Mouse (Mus musculus) layer of hippocampus, postnatal 14 days (tissue): Measurements from ENCODE around the gene Klhl7. TPM values are rescaled to one million over a fixed set of nuclear protein-coding genes. Genes with fewer than 3 reads are reported as not detected.

Experiments
- DNase-seq, 2 experiments: peaks; one replicate each; pipeline ENCODE4 v3.0.0; 2021 to 2022; ENCODE audit warnings: low spot score in 2 of 2, mixed read lengths in 1 of 2
- long read RNA-seq, 2 experiments: library from polyadenylated mRNA; stranded (forward); transcript quantifications; one replicate each; pipeline ENCODE4 v2.0.0; 2021
- total RNA-seq, 2 experiments: library from RNA; stranded (reverse); gene quantifications; 2 replicates each; pipeline ENCODE4 v1.2.3; 2021

The Klhl7 gene
- 100 to 1,000 TPM; 101 to 113 TPM for total RNA-seq
- long read RNA-seq, experiment 1, transcript Klhl7-201 (11 exons, 2,966 nt) = major isoform, 62 of 84 reads
- long read RNA-seq, experiment 1, partial matches to known transcripts = 5 of 84 reads
- long read RNA-seq, experiment 1, other reads (novel, unspliced or antisense) = 17 of 84 reads
- long read RNA-seq, experiment 2, transcript Klhl7-201 (11 exons, 2,966 nt) = major isoform, 73 of 93 reads
- long read RNA-seq, experiment 2, partial matches to known transcripts = 2 of 93 reads
- long read RNA-seq, experiment 2, other reads (novel, unspliced or antisense) = 18 of 93 reads

DNA sequence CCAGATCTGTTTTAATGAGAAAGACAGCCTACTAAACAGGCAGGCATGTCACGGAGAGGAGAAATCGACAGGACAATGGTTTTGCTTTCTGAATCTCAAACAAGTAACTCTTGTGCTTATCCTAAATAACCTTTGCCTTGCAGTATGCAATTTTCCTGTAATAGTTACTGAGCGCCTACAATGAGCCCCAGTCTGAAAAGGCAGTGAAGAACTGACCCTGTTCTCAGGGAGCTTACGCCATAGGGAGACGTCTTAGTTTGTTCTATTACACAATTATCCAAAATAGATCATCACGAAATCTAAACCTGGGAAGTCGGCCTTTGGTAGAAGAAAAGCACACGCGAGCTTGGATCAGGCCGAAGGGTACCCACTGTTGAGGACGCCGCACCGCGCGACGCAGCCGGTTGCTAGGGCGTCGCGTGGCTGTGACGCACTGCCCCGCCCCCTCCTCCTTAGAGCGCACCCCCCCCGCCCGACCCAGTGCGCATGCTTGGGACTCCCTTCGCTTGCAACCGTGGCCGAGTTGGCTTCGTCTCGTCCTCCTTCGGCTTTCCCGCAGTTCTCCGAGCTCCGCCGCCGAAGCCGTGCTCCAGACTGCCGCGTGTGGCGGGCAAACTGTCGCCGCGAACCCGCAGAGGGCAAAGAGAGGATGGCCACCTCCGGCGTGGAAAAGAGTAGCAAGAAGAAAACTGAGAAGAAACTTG, at the start of gene Klhl7:
Klhl7 (plus strand) TSS at position 500 of the 704 bp plus-strand sequence.
- peak; percentile 84 to 85 for DNase-seq

DNA sequence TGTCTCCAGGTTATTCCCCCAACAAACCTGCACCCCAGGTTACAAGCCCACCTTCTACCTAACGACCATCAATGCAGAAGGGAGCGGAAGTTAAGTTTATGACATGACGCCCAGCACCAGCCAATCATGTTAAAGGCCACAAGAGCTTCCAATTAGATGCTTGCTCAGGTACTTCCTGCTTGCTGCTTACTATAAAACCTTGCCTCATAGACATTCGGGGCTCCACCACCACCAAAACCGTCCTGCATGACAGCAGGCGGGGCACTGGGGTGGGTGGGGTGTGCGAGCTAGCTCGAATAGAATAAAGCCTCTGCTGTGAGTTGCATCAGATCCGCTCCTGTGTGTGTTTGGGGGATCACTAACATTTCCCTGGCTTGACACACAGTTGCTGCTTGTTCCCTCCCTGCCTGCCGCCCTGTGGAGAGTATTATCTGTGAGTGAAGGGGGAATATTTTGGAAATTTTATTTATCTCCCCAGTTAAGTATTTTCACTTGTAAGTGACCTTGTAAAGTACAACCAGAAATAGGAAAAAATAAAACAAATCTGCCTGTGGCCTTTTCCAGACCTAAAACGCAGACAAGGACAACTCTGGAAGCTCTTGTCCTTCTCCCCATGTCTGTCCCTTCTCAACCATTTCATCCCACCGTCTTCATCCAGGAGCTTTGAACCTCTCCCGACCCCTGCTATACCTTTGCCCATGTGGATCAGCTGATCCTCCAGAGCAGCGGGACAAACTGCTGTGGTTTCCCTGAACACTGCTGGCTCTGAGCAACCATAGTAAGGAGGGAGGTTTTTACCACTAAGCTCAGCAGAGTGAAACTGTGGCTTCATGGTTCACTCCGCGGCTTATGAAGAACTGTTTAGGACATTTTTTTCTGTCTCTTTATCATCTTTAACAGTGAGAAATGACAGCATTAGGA, 48.4 kb upstream of the Klhl7 start:
- DNase-seq = no peak

DNA sequence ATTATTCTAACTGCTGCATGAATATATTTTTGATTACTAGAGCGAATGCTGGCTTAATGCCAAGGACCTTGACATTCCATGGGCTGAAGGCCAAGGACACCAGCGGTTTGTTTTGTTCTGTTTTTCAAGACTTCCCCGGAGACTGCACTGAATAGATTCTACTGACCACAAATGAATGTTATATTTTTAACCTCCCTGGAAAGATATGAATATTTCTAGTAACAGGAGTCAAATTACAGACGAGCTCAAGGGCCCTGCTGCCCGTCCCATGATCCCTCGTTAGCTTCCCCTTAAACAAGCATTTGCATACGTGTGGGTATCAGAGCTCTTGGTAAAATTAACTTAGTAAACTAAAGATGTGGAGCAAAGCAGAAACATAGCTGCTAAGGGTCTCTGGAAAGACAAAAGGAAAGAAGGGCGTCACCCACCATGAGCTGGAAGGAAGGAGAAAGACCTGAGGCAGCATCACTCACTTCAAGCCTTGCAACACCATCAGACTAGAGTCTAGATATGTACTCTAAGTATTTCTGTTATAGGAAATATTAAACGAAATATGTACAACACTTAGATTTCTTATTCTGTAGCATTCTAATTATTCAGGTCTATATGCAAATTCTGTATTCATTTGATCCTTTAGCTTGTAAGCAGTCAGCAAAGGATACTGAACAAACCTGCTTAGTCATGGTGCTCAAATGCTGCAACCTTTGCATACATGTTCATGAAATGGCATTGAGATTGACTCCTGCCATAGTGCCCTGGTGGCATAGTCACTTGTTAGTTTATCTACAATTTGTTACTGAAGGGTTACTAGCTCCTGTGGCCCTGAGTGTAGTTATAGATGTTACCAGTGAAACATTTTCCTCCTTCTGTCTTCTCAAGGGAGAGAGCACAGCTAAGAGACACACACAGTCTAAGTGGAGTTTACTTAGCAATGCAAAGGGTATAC, 46.9 kb upstream of the Klhl7 start:
- DNase-seq = no peak

DNA sequence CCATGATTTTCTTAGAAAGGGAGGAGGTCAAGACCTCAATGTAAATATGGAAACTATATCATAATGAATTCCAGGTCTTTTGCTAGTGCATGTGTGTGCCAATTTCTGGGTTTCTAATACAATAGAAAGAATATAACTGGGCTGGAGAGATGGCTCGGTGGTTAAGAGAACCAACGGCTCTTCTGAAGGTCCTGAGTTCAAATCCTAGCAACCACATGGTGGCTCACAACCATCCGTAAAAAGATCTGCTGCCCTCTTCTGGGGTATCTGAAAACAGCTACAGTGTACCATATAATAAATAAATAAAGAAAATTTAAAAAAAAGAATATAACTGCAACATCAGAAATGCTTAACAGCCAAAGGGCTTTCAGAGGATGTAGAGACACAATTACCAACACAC, 46.0 kb upstream of the Klhl7 start:
- no peak for DNase-seq

DNA sequence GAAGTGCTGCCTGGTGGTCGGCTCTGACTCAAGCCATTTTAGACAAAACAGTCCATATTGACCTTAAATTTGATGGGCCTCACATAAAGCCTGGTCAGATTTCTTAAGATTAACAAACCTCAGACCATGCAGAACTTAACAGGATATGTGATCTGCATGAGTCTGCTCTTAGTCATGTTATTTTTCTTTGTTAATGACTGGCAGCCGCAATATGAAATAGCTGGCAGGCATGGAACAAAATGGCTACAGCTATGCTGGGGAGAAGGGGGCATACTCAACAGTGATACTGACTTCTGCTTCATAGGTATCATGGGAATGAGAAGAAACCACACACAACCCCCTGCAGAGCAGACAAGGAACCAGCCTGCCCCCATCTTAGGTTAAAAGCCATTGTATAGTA, 43.5 kb upstream of the Klhl7 start:
- DNase-seq = no peak

DNA sequence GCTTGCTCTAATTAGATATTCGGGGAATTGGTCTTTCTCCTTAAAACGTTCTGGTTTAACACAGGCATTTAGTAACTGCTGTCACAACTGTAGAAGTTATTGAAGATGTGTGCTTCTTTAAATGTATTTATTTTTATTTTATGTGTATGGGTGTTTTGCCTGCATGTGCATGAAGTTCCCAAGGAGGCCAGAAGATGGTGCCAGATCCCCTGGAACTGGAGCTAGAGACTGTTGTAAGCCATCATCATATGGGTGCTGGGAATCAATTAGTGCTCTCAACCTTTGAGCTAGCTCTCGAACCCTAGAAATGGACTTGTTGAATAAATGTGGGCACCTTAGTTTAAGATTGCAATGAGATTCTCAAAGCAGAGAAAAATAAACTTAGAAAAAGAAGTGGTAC, 42.8 kb upstream of the Klhl7 start:
- no peak for DNase-seq

DNA sequence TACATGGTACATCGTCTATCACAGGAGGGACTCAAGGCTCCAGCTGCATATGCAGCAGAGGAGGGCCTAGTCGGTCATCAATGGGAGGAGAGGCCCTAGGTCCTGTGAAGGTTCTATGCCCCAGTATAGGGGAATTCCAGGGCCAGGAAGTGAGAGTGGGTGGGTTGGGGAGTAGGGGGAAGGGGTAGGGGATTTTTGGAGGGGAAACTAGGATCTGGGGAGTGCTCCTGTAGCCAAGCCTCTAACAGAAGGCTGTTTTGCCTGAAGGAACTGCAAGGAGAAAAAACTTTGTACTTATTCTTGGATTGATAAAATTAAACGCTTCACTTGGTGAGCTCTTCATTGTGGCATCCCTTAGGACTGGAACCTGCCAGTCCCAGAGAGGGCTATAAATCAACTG, 39.5 kb upstream of the Klhl7 start:
- DNase-seq = no peak

DNA sequence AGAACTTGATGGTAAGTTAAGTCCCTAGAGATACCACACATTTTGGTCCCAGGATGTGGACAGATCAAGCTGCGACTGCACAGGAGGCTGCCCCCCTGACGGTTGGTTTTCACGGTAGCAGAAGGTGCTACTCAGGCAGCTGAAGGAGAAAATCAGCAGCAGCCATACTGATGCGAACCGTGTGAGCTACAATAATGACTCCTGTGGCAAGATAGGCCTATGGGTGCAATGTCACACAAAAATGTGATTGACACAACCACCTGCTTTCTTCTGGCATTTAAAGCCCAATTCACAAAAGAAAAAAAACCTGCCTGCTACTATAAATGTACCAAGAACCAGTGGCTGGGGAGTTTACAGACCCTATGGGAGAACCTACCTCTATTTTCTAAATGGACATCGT, 37.4 kb upstream of the Klhl7 start:
- no peak for DNase-seq

DNA sequence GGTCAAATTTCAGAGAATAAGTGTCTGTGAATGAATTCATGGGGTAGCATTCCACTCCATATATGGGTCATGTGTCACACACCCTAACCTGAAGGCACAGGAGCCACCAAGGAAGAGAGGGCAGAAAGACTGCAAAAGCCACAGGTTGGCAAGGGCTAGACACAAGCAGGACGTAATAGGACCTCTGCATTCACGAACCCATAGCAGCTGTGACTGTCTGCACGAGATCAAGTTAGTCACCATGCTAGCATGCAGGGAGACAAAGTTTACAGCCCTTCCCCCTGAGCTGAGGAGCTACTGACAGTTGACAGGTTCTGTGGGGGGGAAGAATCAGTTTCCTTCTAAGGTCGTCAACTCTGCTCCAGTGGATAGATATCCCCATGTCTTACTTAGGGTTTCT, 36.9 kb upstream of the Klhl7 start:
- DNase-seq = no peak

DNA sequence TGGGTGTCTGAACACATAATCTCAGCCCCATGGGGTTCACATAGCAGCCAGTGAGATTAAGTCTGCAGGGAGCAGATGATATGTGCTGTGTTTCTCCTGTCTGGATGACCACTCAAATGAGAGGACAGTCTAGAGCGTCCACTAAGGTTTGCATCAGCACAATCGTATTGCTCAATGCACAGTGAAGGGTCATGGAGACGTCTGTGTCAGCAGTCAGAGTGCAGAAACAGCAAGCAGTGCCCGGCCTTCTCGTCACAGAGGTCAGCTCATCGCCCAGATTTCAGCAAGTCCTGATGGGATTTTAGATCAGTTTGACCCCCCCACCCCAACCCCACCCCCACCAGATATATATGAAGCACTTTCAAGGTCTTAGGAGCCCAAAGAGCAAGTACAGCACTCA, 31.4 kb upstream of the Klhl7 start:
- DNase-seq = no peak

DNA sequence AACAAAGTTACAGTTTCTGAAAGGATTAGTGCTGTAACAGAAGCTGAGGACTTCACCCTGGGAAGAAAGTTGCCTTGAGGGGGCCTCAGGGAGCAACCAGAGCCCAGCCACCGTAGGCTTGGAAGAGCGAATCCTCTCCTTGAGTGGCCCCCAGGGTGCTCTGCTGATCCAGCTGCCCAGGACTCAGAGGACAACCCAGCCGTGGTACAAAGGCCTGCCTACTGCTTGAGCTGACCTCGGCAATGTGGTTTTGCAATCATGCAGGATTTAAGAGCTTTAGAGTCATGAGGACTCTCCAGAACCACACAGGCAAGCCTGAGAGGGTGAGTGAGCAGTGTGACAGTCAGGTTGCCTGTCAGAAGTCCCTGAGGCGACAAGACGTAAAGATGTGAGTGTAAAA, 28.4 kb upstream of the Klhl7 start:
- no peak for DNase-seq

DNA sequence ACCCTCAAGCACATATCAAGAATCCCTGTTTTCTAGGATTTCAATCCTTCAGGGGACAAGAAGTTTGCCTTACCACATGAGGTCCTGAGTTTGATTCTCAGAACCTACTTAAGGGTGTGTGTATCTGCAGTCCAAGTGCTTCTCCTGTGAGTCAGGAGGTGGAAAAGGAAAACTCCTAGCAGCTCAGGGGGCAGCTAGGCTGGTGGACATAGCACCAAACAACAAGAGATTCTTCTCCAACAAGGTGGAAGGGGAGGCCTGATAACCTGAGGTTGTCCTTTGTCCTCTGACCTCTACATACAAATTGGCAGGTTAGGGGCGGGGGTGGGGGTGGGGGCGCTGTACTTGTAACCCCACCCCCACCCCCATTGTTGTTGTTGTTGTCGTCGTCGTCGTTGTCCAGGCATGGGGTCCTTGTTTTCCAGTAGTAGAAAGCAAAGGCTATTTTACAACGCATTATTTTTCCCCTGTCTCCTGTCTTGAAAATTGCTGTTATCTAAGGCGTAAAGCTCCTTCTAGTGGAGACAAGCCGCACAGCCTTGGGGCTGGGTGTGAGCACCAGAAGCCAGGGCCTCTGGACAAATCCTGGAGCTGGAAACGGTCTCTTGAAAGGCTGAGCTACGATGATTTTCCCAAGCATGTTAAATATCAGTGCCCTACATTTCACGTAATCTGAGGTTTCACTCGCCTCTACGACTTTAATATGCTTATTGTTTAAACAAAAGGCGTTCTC, 23.3 kb upstream of the Klhl7 start:
- DNase-seq = peak; percentile 66 to 72

DNA sequence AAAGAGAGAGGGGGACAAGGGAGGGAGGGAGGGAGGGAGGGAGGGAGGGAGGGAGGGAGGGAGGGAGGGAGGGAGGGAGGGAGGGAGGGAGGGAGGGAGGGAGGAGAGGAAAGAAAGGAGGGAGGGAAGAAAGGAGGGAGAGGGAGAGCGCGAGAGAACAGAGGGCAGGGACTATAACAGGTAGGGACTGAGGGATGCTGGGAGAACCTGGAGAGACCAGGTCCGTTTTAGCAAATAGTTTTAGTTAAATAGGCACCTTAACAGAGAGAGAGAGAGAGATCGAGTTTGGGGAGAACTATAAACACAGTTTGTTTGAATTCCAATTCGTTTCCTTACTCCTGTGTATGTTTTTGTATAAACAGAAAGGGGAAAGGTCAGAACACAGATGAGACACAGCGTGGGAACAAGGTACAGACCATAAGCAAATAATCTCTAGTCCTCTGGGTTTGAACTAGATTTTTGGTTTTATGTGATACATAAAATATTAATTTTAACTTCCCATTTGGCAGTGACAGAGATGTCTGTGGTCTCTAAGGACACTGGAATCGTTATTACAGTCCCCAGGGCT, 22.6 kb upstream of the Klhl7 start:
- no peak for DNase-seq

DNA sequence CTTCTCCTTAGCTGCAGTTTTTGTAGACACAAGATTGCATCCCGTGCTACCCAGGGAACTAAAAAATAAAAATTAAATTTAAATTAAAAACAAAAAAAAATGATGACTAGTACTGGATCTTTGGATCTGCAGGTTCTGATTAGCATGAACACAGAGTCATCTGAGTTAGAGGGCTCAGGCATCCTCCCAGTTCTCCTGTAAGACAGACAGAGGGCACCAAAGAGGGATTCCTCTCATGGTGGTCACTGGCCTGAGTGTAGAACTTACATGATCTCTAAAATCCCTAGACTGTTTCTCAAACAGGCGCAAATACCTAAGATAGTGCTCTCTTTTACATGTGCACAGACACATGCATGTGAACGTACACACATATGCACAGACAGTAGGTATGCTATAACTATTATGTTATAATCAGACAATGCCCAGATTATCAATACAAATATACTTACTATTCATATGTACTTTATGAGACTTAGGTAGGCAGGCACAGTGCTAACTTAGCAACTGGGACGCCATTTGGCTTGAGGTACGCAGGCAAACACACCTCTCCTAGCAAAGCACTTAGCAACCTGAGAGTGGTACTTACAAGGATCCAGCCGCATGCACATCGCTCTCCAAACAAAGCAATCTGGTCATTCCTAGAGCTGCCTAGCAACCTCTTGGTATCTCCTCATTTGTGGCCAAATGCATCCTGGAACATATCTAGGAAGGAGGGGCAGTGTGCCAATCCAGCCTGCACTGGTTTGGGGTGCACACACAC, 21.8 kb upstream of the Klhl7 start:
- DNase-seq = no peak

DNA sequence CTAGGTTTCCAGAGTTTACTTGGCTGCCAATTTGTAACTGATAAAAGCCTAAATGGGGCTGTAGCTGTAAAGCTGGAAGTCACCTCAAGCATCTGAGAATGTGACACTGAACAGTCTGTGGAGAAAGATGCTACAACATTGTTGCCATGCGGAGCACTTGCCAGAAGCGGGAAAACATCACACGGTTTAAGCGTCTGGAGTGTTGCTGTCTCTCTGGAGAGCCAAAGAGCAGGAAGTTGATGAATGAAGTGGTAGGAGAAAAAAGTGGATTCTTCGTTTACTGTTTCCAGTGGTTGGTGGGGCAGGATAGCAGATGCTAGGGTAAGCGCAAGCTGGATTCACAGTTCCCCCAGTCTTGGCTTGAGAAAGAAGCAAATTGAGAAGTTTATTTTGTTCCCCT, 19.6 kb upstream of the Klhl7 start:
- DNase-seq = no peak

DNA sequence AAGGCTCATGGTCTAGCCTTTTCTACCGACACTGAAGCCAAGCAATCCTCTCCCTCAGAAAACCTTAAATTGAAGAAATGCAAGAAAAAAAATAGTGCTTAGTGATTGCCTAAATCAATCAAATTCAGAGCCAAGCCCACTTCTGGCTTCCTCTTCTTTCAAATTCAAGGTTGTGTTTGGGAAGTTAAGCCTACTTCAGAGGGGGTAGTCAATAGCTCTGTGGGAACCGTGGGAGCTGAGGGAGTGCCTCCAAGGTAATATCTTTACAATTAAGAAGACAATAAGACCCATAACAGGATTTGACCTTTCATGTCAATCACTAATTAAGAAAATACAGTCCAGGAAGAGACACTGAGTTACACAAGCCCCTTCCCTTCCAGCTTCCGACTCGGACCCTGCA, 15.6 kb upstream of the Klhl7 start:
- DNase-seq = no peak

DNA sequence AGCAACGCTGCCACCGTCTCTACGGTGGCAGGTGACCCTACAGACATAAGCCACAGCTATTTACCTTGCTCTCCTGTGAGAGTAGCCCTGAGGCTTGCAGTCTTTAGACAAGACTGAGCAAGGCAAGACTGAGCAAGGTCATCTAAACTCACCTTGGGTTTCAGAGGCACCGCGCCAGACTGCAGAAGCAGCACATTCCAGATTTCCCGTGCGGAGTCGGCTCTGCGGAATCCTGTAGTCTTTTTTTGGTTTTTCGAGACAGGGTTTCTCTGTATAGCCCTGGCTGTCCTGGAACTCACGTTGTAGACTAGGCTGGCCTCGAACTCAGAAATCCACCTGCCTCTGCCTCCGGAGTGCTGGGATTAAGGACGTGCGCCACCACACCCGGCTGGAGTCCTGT, 14.2 kb upstream of the Klhl7 start:
- DNase-seq = no peak

DNA sequence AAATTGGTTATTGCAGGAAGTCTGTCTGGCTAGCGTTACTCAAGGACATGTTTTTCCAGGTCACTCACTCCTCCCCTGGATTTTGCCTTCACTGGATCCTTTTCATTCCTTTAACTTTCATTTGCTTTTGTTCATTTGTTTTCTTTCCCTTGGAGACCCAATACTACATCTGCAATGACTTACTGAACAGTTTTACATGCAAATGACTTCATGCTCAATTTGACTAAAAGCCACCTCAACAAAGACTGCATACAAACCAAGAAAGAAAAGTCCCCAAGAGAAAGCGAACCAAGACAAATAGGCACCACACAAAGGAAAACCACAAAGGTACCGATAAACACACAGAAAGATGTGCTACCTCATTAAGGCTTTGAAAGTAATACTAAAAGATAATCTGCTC, 13.5 kb upstream of the Klhl7 start:
- no peak for DNase-seq

DNA sequence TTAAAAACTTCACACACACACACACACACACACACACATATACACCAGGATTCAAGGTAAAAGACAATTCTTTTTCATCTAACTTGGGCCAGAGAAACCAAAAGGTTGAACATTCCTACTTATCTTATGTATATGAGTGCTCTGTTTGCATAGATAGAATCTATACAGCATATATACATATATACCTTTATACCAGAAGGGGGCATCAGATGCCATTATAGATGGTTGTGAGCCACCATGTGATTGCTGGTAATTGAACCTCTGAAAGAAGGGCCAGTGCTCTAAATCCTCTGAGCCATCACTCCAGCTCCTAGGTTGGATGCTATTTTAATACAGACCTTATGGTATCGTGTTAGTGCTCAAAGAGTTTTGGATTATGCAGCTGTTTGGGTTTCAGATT, 12.0 kb upstream of the Klhl7 start:
- no peak for DNase-seq
